Mouse (Mus musculus) heart, adult 2 months (tissue): ENCODE data around the gene Fignl2. TPM values are rescaled to one million over a fixed set of nuclear protein-coding genes. Genes with fewer than 3 reads are reported as not detected.

Experiments
- DNase-seq, 2 experiments: peaks; one replicate each; pipeline ENCODE4 v3.0.0; 2021
- H3K27ac ChIP-seq: fragments of 200-600 bp; 2 replicates; pipeline ENCODE4 v1.8.1; 2022
- H3K27me3 ChIP-seq: fragments of 200-500 bp; 2 replicates; pipeline ENCODE4 v1.6.1; 2012; ENCODE audit warnings: mild to moderate bottlenecking, low read length, inconsistent platforms, mixed read lengths; ENCODE audit not compliant: control insufficient read depth, insufficient read depth
- H3K36me3 ChIP-seq: fragments of 200-500 bp; 2 replicates; pipeline ENCODE4 v1.6.1; 2012; ENCODE audit warnings: low read length, inconsistent platforms; ENCODE audit not compliant: control insufficient read depth, insufficient read depth
- H3K4me1 ChIP-seq: fragments of 200-500 bp; 2 replicates; pipeline ENCODE4 v1.6.1; 2011; ENCODE audit warnings: low read length; ENCODE audit not compliant: control insufficient read depth, insufficient read depth
- H3K4me3 ChIP-seq: fragments of 200-600 bp; 2 replicates; pipeline ENCODE4 v1.8.1; 2022
- H3K79me2 ChIP-seq: fragments of 200-500 bp; replicated peaks from 2 replicates; pipeline ENCODE4 v1.6.1; 2012; ENCODE audit warnings: mild to moderate bottlenecking, inconsistent platforms, low read length, moderate library complexity, mixed read lengths; ENCODE audit not compliant: control insufficient read depth, insufficient read depth
- H3K9ac ChIP-seq: fragments of 200-500 bp; 2 replicates; pipeline ENCODE4 v1.6.1; 2012; ENCODE audit warnings: low read depth, mild to moderate bottlenecking, control low read depth, inconsistent platforms, low read length, mixed read lengths
- CTCF ChIP-seq: fragments of 200-600 bp; IDR thresholded peaks from 2 replicates; pipeline ENCODE4 v1.8.1; 2022; ENCODE audit warnings: antibody characterized with exemption, mild to moderate bottlenecking, moderate library complexity
- EP300 ChIP-seq: fragments of 200-500 bp; IDR thresholded peaks from 2 replicates; pipeline ENCODE4 v1.6.1; 2011; ENCODE audit warnings: low read depth, low read length, control low read depth; ENCODE audit not compliant: insufficient read depth
- POLR2A ChIP-seq: fragments of 200-500 bp; IDR thresholded peaks from 2 replicates; pipeline ENCODE4 v1.6.1; 2011; ENCODE audit warnings: mild to moderate bottlenecking, low read depth, low read length, control low read depth; ENCODE audit not compliant: insufficient read depth
- WGBS: fragments of 180-500 bp; shearing (Covaris S2); methylation state at CpG from one replicate; pipeline ENCODE4 v1.1.7; 2018; 5-methylcytosine and 5-hydroxymethylcytosine counted together
- intact Hi-C: fragments of 180-260 bp; cut with DNase I; formaldehyde crosslinking; loops from one replicate; pipeline ENCODE4 v1.15.1; 2025
- polyA plus RNA-seq: library from polyadenylated mRNA; depleted of rRNA; stranded (reverse); fragments of >200 nt; gene quantifications from 2 replicates; pipeline ENCODE4 v1.2.3, GENCODE M21; 2012
- total RNA-seq, 2 experiments: library from RNA; stranded (reverse); gene quantifications; 2 replicates each; pipeline ENCODE4 v1.2.3; 2021

Gene Fignl2
- total and polyA plus RNA-seq, 3 experiments, result 0.86 to 1.6 (median 1.3) TPM

DNA sequence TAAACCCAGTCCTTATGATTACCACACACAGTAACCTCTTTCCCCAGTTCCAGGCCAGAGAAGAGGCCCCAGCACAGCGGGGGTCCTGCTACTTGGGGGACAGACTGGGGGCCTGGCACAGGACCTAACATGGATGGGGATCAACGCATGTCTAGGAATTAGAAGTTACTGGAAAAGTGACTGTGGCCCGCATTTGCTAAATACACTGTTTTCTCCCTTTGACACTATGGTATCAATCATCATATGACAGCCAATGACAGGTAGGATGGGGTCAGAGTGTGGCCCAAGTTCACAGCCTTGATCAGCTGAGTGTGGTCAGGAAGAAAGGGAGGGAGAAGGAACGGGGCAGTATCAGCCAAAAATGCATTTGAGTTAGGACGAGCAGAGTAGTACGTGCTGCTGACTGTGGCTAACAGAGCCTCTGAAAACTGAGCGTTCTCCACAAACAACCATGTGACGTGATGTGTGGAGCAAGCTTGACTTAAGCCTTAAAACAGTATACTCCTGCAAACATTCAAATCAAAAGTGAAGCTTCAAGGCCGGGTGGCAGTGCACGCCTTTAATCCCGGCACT, 18.0 kb downstream of the Fignl2 start:
- Histone ChIP-seq H3K4me1 (peaks cover 4% of the 10 kb centered on the region), H3K79me2 (no peaks in the 10 kb centered on the region), H3K4me3 (no peak overlapping the region), H3K27ac (no peak overlapping the region), H3K27me3 (no peaks in the 10 kb centered on the region), H3K36me3 (no peaks in the 10 kb centered on the region), H3K9ac (no peak overlapping the region)
- intact Hi-C loops, result no loop called here
- DNase-seq, result no peak
- no peak for TF ChIP-seq POLR2A
- no peak for TF ChIP-seq CTCF
- no peak for TF ChIP-seq EP300
- WGBS, result 81% methylated on average over 11 of the region's 11 CpGs

DNA sequence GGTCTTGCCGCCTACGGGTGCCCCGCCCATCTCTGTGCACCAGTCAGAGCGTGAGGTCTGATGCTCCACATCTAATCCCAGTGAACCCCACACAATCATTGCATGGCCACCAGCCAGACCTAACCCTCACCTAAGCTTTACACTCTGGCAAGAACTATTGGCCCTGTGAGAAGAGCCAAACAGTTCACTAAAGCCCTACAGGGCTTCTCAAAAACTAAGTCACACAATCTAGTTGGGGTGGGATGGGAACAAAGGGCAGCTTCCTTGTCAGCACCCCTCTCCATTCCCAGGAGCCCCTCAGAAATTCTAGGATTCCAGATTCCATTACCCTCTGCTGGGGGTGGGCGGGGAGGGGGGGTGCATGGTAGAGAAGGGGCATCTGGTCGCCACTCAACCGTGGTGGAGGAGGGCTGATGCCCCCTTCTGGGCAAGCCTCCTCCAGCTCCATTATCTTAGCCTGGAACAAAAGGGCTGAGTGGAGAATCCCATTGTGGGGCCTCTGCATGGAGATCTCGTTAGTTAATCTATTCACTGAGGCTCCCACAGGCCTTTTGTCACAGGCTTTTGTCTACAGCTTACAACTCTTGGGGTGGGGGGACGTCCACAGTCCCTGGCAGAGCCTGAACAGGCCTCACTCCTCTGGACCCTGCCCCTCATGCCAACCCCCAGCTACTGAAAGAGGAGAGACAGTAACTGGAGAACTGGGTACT, 18.6 kb downstream of the Fignl2 start:
- no peaks in the 10 kb centered on the region for H3K27me3 ChIP-seq
- 0 out of 2 replicates have a peak, but pooled peaks cover 1% of the 10 kb centered on the region for H3K4me1 ChIP-seq
- H3K9ac ChIP-seq, result no peak overlapping the region
- no peak overlapping the region for H3K4me3 ChIP-seq
- no peak overlapping the region for H3K27ac ChIP-seq
- TF ChIP-seq POLR2A (no peak), CTCF (no peak), EP300 (no peak)
- WGBS, result 58% methylated on average over 9 of the region's 9 CpGs
- no peaks in the 10 kb centered on the region for H3K36me3 ChIP-seq
- no peaks in the 10 kb centered on the region for H3K79me2 ChIP-seq
- DNase-seq, result no peak
- intact Hi-C loops, result no loop called here

DNA sequence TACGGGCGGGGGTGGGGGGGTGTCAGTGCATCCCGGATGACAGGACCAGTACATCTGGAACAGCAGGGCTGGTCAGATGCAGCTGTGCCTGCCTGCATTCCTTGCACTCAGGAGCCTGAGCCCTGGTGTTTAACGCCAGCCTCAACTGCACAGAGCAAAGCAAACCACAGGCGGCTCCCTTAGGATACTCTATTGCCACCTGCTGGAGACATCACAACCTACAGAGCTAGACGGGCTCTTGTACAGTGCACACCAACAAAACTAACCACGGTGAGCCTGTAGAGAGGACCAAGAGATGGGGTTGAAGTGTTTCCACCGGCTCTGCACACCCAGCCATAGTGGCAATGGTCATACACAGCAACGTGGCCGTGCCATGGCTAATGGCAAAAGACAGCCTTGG, 22.1 kb downstream of the Fignl2 start:
- no peak for DNase-seq
- intact Hi-C loops, result no loop called here
- no peak overlapping the region for H3K9ac ChIP-seq
- TF ChIP-seq POLR2A (no peak), CTCF (peak; percentile 77)
- H3K4me1 ChIP-seq, result no peaks in the 10 kb centered on the region
- no peak overlapping the region for H3K4me3 ChIP-seq
- no peak overlapping the region for H3K27ac ChIP-seq
- WGBS, result 43% methylated on average over 10 of the region's 10 CpGs
- H3K27me3 ChIP-seq, result peaks cover 12% of the 10 kb centered on the region
- H3K36me3 ChIP-seq, result no peaks in the 10 kb centered on the region
- H3K79me2 ChIP-seq, result no peaks in the 10 kb centered on the region

DNA sequence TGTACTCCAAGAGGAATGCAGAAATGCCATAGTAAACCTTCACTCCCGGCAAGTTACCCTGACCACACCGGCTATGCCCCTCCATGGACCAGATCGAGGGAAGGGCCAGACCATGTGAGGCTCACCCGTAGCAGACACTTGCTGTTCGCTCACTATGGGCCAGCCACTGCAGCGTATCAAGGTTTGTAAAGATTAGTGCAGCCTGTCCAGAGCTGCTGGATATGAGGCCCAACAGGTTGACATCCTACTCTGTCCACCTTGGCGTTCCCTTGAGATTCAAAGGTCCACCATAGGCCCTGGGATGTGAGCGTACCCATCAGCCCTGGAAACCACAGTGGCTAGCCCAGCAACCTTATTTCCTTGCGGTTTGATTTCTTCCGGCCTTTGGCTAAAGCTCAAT, 23.8 kb downstream of the Fignl2 start:
- DNase-seq, result no peak
- 87% methylated on average over 10 of the region's 10 CpGs for WGBS
- Histone ChIP-seq H3K27ac (no peak overlapping the region), H3K9ac (no peak overlapping the region), H3K36me3 (no peaks in the 10 kb centered on the region), H3K27me3 (peaks cover 12% of the 10 kb centered on the region), H3K4me3 (no peak overlapping the region), H3K79me2 (no peaks in the 10 kb centered on the region), H3K4me1 (no peaks in the 10 kb centered on the region)
- intact Hi-C loops, result no loop called here
- TF ChIP-seq CTCF (no peak), EP300 (no peak), POLR2A (no peak)

DNA sequence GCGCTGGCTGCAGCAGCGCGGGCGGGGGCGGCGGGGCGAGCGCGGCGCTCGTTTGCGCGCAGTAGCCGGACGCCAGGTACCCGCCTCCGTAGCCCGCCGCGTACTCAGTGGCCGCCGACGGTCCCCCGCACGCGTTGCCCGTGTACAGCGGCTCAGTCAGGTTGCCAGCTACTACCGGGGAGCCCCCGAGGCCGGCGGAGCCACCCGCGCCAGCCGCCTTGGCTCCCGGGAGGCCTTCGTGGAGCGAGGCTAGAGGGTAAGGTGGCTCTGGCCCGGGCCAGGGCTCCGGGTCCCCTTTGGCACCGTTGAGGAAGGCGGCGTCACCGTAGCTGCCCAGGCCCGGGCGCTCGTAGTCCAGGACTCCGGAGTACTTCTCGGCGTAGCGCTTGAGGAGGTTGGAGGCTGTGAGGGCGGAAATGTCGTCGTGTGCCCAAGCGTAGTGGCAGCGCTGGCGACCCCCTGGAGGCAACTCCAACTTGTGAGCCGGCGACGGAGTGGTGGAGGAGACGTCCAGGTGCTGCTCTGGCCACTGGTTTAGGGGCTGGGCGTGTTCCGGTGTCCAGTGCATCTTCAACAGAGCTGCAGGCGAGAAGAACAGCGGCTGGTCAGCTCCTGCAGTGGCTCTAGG, 24.4 kb downstream of the Fignl2 start:
- H3K27ac ChIP-seq, result no peak overlapping the region

More for the DNA sequence above, 24.4 kb downstream of the Fignl2 start:
- intact Hi-C loops, result no loop called here
- TF ChIP-seq CTCF (no peak), EP300 (no peak), POLR2A (no peak)
- Histone ChIP-seq H3K27me3 (peaks cover 12% of the 10 kb centered on the region), H3K9ac (no peak overlapping the region), H3K4me3 (no peak overlapping the region), H3K79me2 (no peaks in the 10 kb centered on the region), H3K4me1 (no peaks in the 10 kb centered on the region), H3K36me3 (no peaks in the 10 kb centered on the region)
- DNase-seq, result no peak
- WGBS, result 60% methylated on average over 65 of the region's 65 CpGs
